Mouse (Mus musculus): ENCODE measurements at regions not wholly inside any gene's neighbourhood (a gene's known extent, or its start where the extent isn't known, plus 50 kb on each side); places are given as distances from the start of the nearest gene placed in this dataset.
A peak's percentile ranks its signal among the peaks of the same experiment; 100 is the strongest.

- peak in 1 of 2 experiments; percentile 7 for DNase-seq
- intact Hi-C loops (cut with DNase I) = no loop called here
Measured at GRCm38 (mm10) chr2:74027404-74028104, 116.4 kb upstream of the Atp5g3 start.

- intact Hi-C loops (cut with DNase I) = no loop called here
- DNase-seq = no peak
Measured at GRCm38 (mm10) chr2:74015146-74015545, 104.0 kb upstream of the Atp5g3 start.

- intact Hi-C loops (cut with DNase I) = no loop called here
Measured at GRCm38 (mm10) chr2:74014201-74014600, 103.1 kb upstream of the Atp5g3 start.

GRCm38 (mm10) chr2:73998531-73998930, 87.4 kb upstream of the Atp5g3 start:
- DNase-seq = no peak
- intact Hi-C loops (cut with DNase I) = no loop called here

More at GRCm38 (mm10) chr2:74014201-74014600, 103.1 kb upstream of the Atp5g3 start:
- no peak for DNase-seq

- intact Hi-C loops (cut with DNase I) = no loop called here
- DNase-seq = no peak
Measured at GRCm38 (mm10) chr2:73996986-73997385, 85.9 kb upstream of the Atp5g3 start.

GRCm38 (mm10) chr2:73991818-73992217, 80.7 kb upstream of the Atp5g3 start:
- DNase-seq = no peak
- intact Hi-C loops (cut with DNase I) = no loop called here

- intact Hi-C loops (cut with DNase I) = loop anchor here (10.0 kb wide), 1 partner anchor 193 kb away; no protein-coding TSS in a partner anchor
- no peak for DNase-seq
Measured at GRCm38 (mm10) chr2:73987441-73988105, 76.4 kb upstream of the Atp5g3 start.

GRCm38 (mm10) chr2:73985911-73986250, 74.8 kb upstream of the Atp5g3 start:
- intact Hi-C loops (cut with DNase I) = loop anchor here (10.0 kb wide), 1 partner anchor 191 kb away; no protein-coding TSS in a partner anchor

GRCm38 (mm10) chr2:73985238-73985910, 74.2 kb upstream of the Atp5g3 start:
- intact Hi-C loops (cut with DNase I) = loop anchor here (10.0 kb wide), 1 partner anchor 191 kb away; no protein-coding TSS in a partner anchor

More at GRCm38 (mm10) chr2:73985911-73986250, 74.8 kb upstream of the Atp5g3 start:
- DNase-seq = no peak

GRCm38 (mm10) chr2:73983166-73983565, 72.0 kb upstream of the Atp5g3 start:
- intact Hi-C loops (cut with DNase I) = loop anchor here (10.0 kb wide), 1 partner anchor 188 kb away; no protein-coding TSS in a partner anchor
- DNase-seq = no peak

More at GRCm38 (mm10) chr2:73985238-73985910, 74.2 kb upstream of the Atp5g3 start:
- no peak for DNase-seq

- intact Hi-C loops (cut with DNase I) = no loop called here
- DNase-seq = no peak
Measured at GRCm38 (mm10) chr2:73978072-73978471, 66.9 kb upstream of the Atp5g3 start.

- intact Hi-C loops (cut with DNase I) = no loop called here
- no peak for DNase-seq
Measured at GRCm38 (mm10) chr2:73973774-73974173, 62.6 kb upstream of the Atp5g3 start.

- no peak for DNase-seq
- intact Hi-C loops (cut with DNase I) = loop anchor here (2.0 to 10.0 kb wide), 2 partner anchors 327 to 705 kb away; no protein-coding TSS in a partner anchor
Measured at GRCm38 (mm10) chr2:73967618-73968017, 56.5 kb upstream of the Atp5g3 start.

GRCm38 (mm10) chr2:73965595-73965994, 54.5 kb upstream of the Atp5g3 start:
- intact Hi-C loops (cut with DNase I) = loop anchor here (10.0 kb wide), 1 partner anchor 329 kb away; no protein-coding TSS in a partner anchor
- DNase-seq = no peak
